Mouse (Mus musculus) T-helper 2 cell (primary cell): ENCODE results near the gene Ofd1.

ENCODE experiments used
- in situ Hi-C: fragments of 300-600 bp; cut with MboI, MseI; formaldehyde crosslinking; loops from one replicate; pipeline ENCODE4 v1.15.1; 2025; ENCODE audit warnings: high pct_unique_total_duplicates

Ofd1 gene

DNA sequence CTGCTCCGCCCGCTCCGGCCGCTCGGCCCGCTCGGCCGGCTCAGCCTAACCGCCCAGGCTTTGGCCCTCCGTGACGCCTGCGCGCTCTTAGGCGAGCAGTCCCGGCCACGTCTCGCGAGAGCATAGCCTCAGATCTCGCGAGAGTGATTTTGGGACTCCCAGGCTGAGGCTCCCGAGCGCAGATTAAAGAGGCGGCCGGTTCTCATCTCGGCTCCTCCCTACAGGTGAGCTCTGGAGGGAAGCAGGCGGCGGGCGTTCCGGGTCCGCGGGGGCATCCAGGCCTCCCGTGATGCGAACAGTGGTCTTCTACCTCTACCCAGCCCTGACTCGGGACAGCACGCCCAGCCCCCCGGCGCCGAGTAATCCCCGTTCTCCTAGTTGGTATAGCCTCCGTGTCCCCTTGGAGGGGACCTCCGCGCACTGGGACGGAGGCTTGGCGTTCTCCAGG lies at the start of gene Ofd1:
Gene Ofd1 (minus strand): TSS at position 89 of the 448 bp plus-strand sequence.
- in situ Hi-C loops = no loop called here

DNA sequence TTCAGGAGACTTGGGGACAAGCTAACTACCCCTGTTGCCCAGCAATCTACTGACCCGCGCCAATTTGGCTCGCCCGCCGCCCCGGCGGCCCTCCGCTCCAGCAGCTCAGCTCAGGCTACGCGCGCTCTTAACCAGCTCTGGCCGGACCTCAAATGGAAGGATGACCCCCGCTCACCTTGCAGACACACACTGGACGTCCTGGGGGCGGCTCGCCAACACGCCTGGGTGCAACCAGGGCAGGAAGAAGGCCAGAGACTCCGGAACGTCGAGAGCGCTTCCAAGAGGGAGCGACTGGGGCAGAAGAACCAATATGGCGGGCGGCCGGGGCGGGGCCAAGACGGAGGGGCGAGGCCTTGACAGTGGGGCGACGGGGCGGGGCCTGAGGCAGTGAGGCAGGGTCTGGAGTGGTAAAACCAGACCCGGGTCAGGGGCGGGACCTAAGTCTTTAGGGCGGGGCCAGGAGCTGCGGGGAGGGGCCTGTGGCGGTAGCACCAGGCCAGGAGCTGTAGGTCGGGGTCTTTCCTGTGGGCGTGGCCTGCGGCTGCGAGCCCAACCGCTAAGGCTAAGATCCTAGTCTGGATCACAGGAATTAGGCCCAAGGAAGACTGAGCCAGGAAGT lies 39.0 kb upstream of the Ofd1 start, which contains the start of gene Rab9:
Gene Rab9 (minus strand): TSS at position 503 of the 619 bp plus-strand sequence.
- in situ Hi-C loops = no loop called here

DNA sequence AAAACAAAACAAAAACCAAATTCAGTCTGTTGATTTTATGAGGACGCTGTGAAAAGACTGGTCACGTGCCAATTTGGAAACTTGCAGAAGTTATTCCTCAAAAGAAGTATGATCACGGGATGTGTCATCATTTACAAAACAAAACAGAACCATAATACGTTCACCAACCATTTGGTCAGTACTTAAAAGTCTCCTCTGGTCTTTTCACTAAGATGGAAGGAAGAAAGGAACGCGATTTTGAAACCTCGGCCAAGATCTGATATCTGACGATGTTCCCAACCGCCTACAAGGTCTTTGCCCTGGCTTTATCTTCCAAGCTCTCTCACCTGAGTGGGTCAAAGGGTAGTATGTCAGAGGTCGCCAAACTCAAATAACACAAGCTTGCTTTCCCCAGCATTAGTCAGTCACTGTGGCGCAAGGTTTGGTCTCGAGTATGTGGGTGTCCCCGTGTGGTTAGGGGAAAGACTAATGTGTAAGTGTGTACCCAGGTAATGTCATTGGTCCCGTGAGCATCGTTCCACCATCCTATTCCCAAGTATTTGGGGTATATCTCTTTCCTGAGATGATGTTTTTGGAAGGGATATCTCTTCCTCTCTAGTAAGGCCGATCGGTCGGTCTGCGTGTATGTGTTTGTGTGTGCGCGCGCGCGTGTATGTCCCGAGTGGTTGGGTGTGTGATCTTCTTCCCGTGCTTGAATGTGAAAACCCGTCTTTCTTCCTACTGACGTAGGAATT lies 38.3 kb upstream of the Ofd1 start:
- in situ Hi-C loops = no loop called here

- in situ Hi-C loops = no loop called here
Measured at GRCm38 (mm10) chrX:166477393-166477792, 36.9 kb upstream of the Ofd1 start.

- in situ Hi-C loops = no loop called here
Measured at GRCm38 (mm10) chrX:166472612-166473011, 32.1 kb upstream of the Ofd1 start.

DNA sequence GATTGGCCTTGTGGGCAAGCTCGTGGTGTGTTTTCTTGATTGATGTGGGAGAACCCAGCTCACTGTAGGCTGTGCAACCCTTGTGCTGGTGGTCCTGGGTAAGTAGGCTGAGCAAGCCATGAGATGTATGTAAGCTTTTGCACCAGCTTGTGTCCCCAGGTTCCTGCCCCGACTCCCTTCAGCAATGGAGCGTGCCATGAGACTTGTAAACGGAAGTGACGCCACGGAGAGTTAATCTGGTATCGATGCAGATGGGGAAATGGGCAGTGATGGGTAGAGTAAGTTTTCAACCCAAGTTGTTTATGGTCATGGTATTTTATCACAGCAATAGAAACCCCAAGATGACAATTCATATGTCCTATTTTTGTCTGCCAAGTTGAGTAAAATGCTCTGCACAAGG lies 27.8 kb upstream of the Ofd1 start:
- in situ Hi-C loops = no loop called here

GRCm38 (mm10) chrX:166455525-166455924 lies 15.0 kb upstream of the Ofd1 start:
- in situ Hi-C loops = no loop called here

GRCm38 (mm10) chrX:166454331-166454730 lies 13.8 kb upstream of the Ofd1 start:
- in situ Hi-C loops = no loop called here

- in situ Hi-C loops = no loop called here
Measured at GRCm38 (mm10) chrX:166453532-166453931, 13.0 kb upstream of the Ofd1 start.

DNA sequence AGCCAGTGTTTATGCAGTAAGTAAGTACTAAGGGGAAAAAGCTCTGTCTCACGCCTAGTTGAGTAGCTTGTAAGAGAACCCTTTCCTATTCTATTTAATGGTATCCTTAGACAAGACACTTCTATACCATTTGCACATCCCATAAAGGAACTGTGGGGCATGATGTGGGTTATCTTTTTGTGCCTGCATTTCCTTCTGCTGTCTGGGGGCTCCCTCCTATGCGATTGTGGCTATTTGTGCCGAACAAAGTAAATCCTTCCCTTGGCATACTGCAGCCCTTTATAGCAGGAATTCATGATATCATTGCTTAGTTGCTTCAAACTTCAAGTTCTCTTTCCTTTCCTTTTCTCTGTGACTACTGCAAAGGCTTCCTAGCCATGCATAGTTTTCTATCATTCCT lies 4.0 kb upstream of the Ofd1 start:
- in situ Hi-C loops = no loop called here

GRCm38 (mm10) chrX:166440036-166440615 lies 378 bp downstream of the Ofd1 start, which contains the start of gene Trappc2:
TSS of gene Trappc2 (plus strand) at chrX:166440574.
- in situ Hi-C loops = no loop called here

- in situ Hi-C loops = no loop called here
Measured at GRCm38 (mm10) chrX:166434812-166435211, 5.7 kb downstream of the Ofd1 start.

- in situ Hi-C loops = no loop called here
Measured at GRCm38 (mm10) chrX:166416196-166416595, 24.3 kb downstream of the Ofd1 start.

DNA sequence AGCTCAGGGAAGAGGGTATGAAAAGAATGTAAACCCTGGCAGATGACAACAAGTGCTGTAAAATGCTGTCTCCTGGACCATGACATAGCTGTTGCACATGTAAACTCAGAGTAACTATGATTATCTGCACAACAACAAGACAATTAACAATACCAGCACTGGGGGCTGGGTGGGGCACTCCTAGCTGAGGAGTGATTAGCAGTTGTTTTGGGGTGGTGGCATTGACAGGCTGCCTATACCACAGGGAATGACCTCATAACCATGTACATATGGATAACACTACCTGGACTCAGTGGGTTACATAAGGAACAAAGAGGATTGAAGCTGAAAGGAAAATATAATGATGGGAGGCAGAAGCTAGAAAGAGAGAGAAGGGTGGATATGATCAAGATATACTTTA lies 32.6 kb downstream of the Ofd1 start:
- in situ Hi-C loops = no loop called here

DNA sequence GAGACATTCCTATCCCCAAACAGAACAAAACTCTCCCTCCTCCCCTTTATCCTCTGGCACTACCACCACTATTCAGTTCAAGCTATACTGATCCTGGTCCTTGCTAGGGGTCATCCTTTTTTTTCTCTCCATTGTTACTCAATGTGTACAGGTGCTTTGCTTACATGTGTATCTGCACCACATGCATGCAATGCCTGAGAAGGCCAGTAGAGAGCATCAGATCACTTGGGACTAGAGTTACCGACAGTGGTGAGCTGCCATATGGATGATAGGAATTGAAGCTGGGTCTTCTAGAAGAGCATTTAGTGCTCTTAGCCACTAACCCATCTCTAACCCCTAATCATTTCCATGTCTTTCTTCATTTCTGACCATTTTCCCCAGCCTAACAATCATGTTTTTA lies 46.8 kb downstream of the Ofd1 start:
- in situ Hi-C loops = no loop called here

DNA sequence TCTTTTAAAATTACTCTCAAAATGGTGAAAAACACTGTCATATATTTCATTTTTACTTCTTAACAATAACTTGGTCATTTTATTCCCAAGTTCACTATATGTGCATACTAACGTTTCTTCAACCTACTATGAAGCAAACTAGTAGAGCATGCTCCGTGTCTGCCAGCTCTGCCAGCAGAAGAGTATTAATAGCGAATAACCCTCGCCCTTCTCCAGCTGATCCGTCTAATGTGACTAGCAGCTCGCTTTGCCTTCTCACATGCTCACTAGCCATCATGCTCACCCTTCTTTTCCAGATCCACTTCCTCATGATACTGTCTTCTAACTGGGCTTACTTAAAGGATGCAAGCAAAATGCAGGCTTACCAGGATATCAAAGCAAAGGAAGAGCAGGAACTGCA lies 53.8 kb downstream of the Ofd1 start:
- in situ Hi-C loops = no loop called here

DNA sequence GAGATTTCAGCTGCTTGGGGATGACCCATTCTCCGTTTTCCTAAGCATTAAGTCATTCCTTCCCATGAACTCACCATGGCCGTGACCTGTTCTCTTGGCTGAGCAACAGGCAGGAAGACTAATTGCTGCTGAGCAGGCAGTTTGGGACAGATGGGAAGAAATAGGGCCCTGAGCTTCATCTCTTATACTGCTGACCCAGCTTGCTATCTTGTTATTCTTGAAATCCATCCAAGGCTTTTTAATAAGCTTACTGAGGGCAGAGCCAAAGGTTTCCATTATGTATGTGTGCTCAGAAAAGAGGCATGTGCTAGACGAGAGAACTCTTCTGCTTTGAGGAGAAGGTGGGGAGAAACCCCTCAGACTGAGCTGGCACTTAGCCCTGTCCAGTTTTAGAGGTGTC lies 55.6 kb downstream of the Ofd1 start:
- in situ Hi-C loops = no loop called here

- in situ Hi-C loops = no loop called here
Measured at GRCm38 (mm10) chrX:166383606-166384005, 56.9 kb downstream of the Ofd1 start.

DNA sequence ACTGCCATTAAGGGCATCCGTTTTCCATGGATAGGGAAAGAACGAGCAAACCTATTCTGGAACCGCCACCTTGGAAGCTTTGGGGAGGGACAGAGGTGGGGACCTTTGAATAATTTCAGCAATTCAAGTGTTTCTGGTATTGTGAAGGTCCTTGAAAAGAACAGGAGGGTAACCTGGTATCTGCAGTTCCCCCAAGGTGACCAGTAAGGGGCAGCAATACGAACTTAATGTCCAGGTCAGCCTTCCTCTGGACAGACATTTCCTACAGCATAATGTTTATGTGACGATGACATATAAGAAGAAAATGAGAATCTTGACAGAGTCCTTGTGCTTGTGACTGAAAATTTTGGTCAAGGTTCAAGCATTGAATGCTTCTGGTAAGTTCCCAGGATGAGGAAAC lies 61.9 kb downstream of the Ofd1 start:
- in situ Hi-C loops = no loop called here

DNA sequence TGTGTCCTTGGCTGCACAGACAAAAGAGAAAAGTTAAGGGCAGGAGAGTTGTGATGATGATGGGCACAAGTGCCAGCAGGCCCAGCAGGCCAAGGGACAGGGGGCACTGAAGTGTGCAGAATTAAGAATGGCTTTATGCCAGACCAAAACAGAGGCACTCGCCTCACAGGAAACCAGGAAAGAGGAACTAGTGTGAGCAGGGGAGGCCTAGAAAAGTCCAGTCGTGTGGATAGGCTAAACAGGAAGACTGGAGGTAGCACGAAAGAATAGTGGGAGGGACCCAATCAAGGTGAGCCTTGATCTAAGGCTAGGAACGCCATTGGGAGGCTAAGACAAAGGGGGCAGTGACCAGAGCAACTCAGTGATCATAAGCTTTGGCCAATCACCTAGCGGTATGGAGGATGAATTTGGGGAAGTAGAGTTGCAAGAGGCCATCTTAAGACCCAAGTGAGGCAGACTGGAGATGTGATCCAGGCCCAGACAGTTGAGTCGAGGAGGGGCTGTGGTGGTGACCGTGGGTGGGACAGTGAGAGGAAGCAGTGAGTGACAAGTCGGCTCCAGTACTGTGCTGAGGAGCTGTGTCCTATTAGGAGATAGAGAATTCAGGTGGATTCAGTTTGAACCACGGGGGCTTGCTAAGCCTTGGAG lies 63.7 kb downstream of the Ofd1 start:
- in situ Hi-C loops = no loop called here

DNA sequence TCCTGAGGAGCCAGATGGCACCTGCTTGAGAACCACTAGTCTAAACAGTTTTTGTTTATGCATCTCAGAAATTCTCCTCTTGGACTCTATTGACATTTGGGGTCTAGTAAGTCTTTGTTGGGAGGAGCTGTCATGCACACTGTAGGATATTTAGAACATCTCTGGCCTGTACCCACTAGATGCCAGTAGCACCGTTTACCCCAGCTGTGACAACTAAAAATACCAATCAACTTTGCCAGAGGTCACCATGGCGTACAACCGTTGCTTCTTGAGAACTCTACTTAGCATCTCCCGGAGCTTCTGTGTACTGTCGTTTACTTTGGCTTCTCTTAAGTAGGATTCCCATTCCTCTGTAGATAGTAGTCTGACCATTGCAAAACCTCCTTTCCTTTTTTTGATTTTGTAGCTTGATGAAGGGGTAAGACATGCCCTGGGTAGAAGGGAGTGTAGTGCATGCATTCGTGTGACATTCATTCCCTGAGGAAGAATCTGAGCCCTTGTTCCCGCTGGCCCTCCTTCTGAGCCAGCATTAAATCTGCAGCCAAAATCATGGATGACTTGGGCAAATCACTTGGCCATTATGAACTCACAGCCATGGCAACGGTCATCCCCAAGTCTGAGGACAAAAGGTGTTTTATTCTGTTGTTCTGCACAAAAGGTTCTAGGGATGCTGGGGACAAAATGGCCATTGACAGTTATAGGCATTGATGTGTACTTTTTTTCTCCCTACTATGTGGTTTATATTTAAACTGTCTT lies 74.9 kb downstream of the Ofd1 start:
- in situ Hi-C loops = no loop called here

DNA sequence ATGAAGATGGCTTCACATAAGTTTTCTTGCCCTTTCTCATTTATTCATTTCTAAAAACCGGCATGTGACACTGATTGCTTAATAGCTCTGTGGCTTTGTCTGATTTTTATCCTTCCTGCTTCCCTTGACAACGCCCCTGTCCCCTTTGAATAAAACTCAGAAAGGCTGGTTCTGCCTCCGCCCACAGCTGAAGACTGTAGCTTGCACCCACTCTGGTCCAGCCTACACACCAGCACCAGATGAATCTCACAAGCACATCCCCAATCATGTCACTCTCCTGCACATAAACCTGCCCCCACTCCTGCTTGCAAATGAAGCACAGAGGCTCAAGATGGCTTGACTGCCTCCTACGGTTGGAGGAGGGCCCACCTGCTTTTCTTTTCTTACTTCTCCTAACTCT lies 80.0 kb downstream of the Ofd1 start:
- in situ Hi-C loops = no loop called here
